Mouse (Mus musculus): ENCODE results near the gene Cdk5rap1. TPM values are rescaled to one million over a fixed set of nuclear protein-coding genes. Genes with fewer than 3 reads are reported as not detected.
"Not testable (repeated sequence)": the region's sequence is repeated elsewhere in the genome, so short reads cannot be mapped to it uniquely, and the experiment has no call there.

Gene Cdk5rap1
- polyA plus RNA-seq, 1 experiment = 12.1 TPM

DNA sequence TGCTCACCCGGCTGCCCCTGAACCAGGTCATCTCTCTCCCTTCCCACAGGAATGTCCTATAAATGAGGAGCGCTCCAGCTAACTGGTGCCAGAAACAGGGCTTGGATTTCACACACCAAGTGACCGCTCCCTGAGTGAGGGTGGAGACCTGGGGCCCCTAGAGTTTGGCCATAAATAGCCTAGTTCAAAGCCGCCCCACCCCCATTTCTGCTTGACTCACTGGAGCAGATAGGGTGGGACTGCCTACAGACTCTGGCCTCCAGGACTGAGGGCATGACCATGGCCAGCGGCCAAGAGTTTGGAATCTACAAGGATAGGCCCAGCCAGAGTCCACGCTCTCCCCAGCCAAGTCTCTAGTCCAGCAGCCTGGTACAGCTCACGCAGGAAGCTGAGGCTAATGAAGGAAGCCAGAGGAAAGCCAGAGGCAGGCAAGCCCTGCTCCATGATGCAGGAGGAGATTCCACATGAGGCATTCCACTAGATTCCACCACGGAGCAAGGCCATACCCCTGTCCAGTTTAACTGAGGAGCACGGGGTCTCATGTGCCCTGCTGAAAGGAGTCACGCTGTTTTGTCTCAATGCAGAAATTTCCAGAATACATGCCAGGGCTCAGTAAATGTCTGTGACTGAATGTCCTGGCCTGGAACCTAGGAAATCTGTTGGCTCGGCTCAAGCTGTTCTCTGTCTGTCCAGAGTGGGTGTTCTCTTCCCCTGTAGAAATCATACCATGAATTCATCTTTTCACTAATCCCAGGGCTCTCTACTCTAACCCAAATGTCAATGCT, 17.6 kb upstream of the Cdk5rap1 start:
- DNase-seq (ENCODE audit: low read depth, low spot score) = peak; percentile 86
- 33% methylated on average over 11 of the region's 11 CpGs for WGBS

GRCm38 (mm10) chr2:154379103-154379502, 6.3 kb upstream of the Cdk5rap1 start:
- no peak for DNase-seq (ENCODE audit: low read depth, low spot score)
- WGBS = 86% methylated on average over 7 of the region's 7 CpGs

DNA sequence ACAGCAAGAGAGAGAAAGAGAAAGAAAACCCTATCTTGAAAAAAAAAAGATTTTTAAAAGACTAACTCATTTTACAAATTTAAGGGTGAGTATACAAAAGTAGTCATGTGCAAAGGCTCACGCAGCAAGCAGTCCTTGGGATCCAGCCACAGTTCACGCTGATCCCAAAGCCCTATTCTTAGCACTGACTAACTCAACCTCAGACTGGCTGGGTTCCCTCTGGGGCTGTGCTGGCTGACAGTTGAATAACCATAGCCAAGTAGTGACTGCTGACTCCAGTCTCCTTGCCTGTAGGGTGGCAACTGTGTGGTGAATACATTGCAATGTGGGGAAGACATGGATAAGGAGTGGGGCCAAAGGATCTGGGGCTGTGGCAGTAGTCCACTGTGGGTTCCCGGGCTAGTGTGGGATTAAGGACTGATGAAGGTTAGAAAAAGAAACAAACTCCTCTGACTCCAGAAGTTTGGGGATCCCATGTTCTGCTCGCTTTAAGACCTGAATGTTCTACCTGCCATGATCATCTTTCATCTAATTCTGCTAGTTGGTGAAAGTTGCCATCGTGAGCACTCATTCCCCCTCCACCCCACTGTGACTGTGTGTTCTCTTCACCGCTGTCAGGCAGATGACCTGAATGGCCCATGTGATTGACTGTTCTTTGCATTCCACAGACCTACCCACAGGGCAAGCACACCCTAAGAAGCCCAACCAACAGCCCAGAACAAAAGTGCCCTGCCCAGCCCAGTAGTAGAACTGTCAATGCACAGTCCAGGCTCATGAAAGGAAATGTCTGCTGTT, 2.2 kb upstream of the Cdk5rap1 start:
- 67% methylated on average over 6 of the region's 6 CpGs for WGBS
- DNase-seq (ENCODE audit: low read depth, low spot score) = no peak

DNA sequence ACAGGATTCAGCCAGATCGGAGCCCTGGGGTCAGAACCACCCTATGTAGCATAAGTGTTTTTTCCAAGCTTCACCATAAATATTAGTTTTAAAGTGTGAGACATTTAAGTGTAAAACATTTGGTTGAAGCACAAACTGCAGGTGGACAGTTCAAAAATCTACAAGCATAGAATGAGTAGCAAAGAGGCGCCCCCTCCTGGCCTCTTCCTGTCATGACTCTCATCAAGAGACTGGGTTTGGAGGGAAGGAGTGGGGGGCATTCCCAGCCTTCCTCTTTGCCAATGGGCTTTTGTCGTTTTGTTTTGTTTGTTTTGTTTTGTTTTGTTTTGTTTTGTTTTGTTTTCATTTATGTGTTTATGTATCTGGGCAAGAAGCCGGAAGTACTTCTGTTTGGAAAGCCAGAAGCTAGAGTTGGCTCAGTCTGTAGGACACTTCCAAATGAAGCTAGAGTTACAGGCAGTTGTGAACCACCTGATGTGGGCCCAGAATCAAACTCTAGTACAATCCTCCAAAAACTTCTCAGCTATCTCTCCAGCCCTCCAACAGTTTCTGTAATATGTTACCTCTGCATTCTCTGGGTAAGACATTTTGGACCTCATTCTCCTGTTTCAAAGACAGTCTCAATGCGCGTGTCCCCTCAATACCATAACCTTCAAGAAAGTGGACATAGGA, 1.3 kb upstream of the Cdk5rap1 start:
- DNase-seq (ENCODE audit: low read depth, low spot score) = peak; percentile 36
- WGBS = 58% methylated on average over 6 of the region's 6 CpGs

- DNase-seq (ENCODE audit: low read depth, low spot score) = peak; percentile 66
- under 1% methylated on average over 42 of the region's 42 CpGs for WGBS
These were observed 520 bp downstream of the Cdk5rap1 start for GRCm38 (mm10) chr2:154372151-154372829.

GRCm38 (mm10) chr2:154367510-154367909, 5.3 kb downstream of the Cdk5rap1 start:
- DNase-seq (ENCODE audit: low read depth, low spot score) = no peak
- WGBS = 88% methylated on average over 1 of the region's 1 CpGs

DNA sequence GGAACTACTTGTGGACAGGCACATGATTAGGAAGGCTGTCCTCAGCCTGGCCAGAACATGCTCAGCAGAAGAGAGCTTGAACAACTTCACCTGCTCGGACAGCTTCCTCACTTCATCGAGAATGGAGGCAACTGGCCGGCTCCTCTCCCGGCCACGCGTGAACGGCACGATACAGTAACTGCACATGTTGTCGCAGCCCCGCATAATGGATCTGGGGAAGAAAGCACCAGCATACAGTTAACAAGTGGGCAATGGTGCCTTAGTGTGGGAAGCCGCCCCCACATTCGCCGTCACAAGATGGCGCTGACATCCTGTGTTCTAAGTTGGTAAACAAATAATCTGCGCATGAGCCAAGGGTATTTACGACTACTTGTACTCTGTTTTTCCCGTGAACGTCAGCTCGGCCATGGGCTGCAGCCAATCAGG, 18.8 kb downstream of the Cdk5rap1 start:
- not testable (repeated sequence) for DNase-seq (ENCODE audit: low read depth, low spot score)
- 72% methylated on average over 15 of the region's 19 CpGs for WGBS

DNA sequence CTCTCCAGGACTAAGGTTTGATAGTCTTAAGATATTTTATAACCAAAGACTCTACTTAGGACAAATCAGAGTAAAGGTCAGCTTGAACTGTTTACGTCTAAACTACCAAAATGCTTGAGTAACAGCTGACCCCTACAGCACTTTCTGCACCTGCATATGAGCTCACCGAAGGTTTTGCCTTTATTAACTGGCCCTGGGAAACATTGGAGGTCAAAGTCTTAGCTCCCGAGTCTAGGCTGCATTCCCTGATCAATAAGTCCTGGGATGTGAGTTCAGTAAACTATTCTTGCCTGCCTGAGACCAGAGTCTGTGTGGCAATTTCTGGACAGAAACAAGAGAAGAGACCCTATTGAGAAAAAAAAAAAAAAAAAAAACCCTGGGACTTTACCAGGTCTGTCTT, 24.7 kb downstream of the Cdk5rap1 start:
- no peak for DNase-seq (ENCODE audit: low read depth, low spot score)
- WGBS = 75% methylated on average over 3 of the region's 3 CpGs

DNA sequence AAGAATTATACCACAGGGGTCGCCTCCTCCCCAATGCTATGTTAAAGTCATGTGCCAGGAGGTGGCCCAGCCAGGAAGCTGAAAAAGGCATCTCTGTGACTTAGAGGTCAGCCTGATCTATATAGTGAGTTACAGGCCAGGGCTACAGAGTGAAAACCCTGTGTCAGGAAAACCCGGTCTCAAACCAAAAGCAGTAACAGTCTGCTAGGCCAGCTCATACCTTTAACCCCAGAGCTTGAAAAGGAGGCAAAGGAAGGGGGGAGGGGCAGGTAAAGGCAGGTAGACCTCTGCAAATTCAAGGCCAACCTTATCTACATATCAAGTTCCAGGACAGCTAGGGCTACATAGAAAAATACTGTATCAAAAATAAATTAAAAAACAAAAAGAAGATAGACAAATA, 33.5 kb downstream of the Cdk5rap1 start:
- 77% methylated on average over 2 of the region's 2 CpGs for WGBS
- DNase-seq (ENCODE audit: low read depth, low spot score) = no peak

GRCm38 (mm10) chr2:154338161-154338560, 34.6 kb downstream of the Cdk5rap1 start:
- WGBS = 77% methylated on average over 1 of the region's 1 CpGs
- no peak for DNase-seq (ENCODE audit: low read depth, low spot score)

DNA sequence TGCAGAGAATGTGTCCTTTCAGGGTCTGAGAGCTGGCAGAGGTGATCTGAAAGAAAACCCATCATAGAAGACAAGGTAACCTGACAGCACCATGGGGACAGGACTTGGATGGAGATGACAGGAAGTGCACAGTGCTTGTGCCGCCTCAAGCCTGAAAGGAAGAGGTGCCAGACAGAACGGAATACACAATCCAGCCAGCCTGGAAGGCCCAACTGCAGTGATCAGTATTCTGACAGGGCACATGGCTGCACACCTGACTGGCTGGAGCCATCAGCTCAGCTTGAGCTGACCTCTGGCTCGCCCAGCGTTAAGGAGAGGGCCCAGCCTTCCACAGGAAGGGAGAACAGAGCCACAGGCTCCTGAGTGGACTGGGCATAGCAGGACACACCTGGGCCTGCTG, 37.2 kb downstream of the Cdk5rap1 start:
- DNase-seq (ENCODE audit: low read depth, low spot score) = no peak
- WGBS = 89% methylated on average over 4 of the region's 4 CpGs

DNA sequence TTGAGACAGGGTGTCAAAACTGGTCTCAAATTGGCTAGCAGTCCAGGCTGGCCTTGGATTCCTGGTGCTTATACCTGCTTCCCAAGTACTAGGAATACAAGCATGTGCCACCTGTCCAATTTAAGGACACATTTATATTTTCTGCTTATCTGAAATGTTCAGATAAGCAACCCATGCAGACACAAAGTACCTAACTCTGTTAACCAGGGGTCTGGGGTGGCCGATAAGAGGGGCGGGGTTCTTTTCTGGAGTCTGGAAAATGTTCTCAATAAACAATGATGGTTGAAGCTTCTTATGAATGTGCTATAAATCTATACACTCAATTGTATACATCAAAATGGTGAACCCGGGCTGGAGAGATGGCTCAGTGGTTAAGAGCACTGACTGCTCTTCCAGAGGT, 46.0 kb downstream of the Cdk5rap1 start:
- no peak for DNase-seq (ENCODE audit: low read depth, low spot score)
- 67% methylated on average over 3 of the region's 3 CpGs for WGBS

GRCm38 (mm10) chr2:154313771-154314170, 59.0 kb downstream of the Cdk5rap1 start:
- WGBS = 66% methylated on average over 5 of the region's 5 CpGs
- DNase-seq (ENCODE audit: low read depth, low spot score) = not testable (repeated sequence)

- WGBS = 62% methylated on average over 4 of the region's 4 CpGs
- DNase-seq (ENCODE audit: low read depth, low spot score) = not testable (repeated sequence)
These were observed 65.9 kb downstream of the Cdk5rap1 start, which contains the start of gene Bpifb9b for GRCm38 (mm10) chr2:154306927-154307326. TSS of gene Bpifb9b (plus strand) at chr2:154307227.

DNA sequence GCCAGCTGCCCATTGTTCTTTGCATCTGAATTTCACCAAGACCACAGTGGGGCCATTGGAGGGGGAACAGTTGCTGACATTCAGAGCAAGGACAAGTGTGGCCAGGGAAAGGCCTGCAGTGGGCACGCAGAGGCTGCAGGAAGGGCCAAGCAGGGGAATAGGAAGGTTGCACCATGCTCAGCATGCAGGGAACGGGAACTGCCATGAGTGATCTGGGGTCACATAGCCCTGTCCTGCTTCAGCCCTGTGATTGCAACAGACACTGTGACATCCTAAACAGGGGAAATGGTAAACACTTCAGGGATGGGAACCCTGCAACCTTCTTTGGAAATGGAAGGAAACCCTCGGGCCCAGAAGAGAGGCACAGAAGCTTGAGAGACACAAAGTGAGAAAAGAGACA, 68.2 kb downstream of the Cdk5rap1 start:
- DNase-seq (ENCODE audit: low read depth, low spot score) = not testable (repeated sequence)
- WGBS = 83% methylated on average over 1 of the region's 3 CpGs

GRCm38 (mm10) chr2:154301763-154302162, 71.0 kb downstream of the Cdk5rap1 start:
- no peak for DNase-seq (ENCODE audit: low read depth, low spot score)
- 88% methylated on average over 3 of the region's 3 CpGs for WGBS

DNA sequence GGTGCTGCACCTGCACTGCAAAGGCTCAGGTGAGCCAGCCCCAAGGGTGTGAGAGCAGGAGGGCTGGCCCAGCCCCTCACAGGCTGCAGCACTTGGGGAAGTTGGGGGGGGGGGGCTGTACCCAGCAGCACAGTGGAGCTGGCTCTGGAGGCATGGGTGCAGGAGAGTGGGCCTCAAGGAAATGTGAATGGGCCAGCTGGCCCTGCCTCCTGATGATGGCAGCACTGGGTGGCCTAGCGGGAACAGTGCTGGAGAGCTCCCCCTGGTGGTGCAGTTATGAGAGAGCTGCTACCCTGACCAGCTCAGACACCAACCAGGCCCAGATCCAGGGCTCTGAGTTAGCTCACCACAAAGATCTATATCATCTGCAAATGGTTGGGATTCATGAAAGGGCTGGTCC, 72.3 kb downstream of the Cdk5rap1 start:
- peak; percentile 38 for DNase-seq (ENCODE audit: low read depth, low spot score)
- WGBS = 25% methylated on average over 1 of the region's 1 CpGs

DNA sequence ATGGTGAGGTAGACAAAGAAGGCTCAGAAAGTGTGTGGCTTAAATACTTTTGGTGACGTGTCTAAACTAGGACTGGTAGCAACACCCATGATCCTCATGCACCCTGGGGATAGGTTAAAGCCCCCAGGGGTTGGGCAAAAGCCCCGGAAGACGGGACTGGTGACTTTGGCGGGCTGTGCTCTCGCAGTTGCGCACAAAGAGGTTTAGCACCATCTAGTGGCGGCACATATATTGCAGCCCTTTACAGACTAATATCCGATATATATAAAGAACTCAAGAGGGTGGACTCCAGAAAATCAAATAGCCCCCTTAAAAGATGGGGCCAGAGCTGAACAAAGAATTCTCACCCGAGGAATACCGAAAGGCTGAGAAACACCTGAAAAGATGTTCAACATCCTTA, 78.1 kb downstream of the Cdk5rap1 start:
- 2% methylated on average over 10 of the region's 10 CpGs for WGBS
- DNase-seq (ENCODE audit: low read depth, low spot score) = not testable (repeated sequence)

DNA sequence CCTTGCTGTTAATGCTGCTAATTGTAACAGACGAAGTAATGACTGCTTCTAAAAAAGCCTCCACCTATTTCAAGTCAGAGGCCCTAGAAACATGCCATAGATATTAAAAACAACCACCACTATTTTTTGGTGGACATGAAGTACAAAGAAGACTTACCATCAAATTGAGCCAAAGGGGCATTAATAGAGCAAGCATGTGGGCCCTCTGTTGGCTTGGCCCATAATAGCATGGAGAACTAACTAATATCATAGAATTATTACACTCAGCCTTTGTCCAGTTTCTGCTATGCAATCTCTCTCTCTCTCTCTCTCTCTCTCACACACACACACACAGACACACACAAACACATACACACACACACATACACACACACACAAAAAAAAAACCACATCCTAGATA, 80.0 kb downstream of the Cdk5rap1 start:
- 93% methylated on average over 1 of the region's 1 CpGs for WGBS
- DNase-seq (ENCODE audit: low read depth, low spot score) = no peak

DNA sequence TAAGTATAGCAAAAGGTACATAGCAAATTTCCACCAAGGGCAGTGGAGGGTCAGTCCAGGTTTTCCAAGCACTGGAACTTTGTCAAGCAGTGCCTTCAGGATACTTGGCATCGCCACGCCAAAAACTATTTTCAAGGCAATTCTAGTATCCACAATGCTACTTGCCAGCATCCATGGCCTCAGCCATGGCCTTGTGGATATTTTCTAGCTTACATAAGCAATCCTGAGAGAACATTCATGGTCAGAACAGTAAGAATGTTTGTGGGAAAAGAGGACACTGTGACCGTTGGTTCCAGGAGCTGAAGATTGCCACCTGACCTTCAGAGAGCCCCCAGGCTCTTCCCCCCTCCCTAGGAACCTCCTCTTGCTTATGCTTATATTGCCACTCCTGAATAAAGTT, 80.9 kb downstream of the Cdk5rap1 start:
- not testable (repeated sequence) for DNase-seq (ENCODE audit: low read depth, low spot score)
- 85% methylated on average over 3 of the region's 3 CpGs for WGBS
